Mouse (Mus musculus) spleen, adult 2 months (tissue): Measurements from ENCODE around the gene Musk.

Source experiments
- CTCF ChIP-seq: fragments of 200-500 bp; IDR thresholded peaks from 2 replicates; pipeline ENCODE4 v1.5.1; 2011; ENCODE audit warnings: mild to moderate bottlenecking, inconsistent platforms; ENCODE audit not compliant: insufficient read depth, insufficient read length, insufficient replicate concordance; ENCODE audit errors: extremely low read depth
- POLR2A ChIP-seq: fragments of 200-500 bp; IDR thresholded peaks from 2 replicates; pipeline ENCODE4 v1.6.1; 2011; ENCODE audit warnings: low read depth, low read length, inconsistent platforms

DNA sequence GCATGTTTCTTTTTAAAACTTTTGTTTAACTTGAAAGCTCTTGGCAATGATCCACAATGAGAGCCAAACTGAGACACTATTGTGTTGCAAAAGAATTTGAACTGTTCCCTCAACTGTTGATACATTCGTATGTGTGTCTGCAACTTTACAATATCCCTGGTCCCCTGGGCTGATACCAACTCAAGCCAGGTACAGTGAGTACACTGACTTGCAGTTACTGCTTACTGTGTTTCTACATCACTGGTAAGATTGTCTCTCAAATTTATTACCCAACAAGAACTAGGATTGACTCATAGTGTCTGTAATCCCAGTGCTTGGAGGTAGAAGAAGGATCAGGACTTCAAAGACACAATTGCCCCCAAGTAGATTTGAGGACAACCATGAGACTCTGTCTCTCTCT is 85.3 kb downstream of the Musk start:
- TF ChIP-seq CTCF (no peak), POLR2A (no peak)
